Mouse (Mus musculus): ENCODE results near the gene Gria4.

GRCm38 (mm10) chr9:4442908-4443307, 353.1 kb downstream of the Gria4 start:
- TF ChIP-seq CTCF (IDR thresholded peaks at IDR 0.05; ENCODE audit: extremely low read depth, insufficient read depth, insufficient read length, insufficient replicate concordance) (peak; percentile 9; the same call in 1 of the 2 replicates), POLR2A (IDR thresholded peaks at IDR 0.05; ENCODE audit: low read depth, low read length) (no peak)
